Mouse (Mus musculus): Measurements from ENCODE around the gene Inhbe. TPM values are rescaled to one million over a fixed set of nuclear protein-coding genes. Genes with fewer than 3 reads are reported as not detected.

The Inhbe gene
- total RNA-seq (2017): not detected in 2 replicates

DNA sequence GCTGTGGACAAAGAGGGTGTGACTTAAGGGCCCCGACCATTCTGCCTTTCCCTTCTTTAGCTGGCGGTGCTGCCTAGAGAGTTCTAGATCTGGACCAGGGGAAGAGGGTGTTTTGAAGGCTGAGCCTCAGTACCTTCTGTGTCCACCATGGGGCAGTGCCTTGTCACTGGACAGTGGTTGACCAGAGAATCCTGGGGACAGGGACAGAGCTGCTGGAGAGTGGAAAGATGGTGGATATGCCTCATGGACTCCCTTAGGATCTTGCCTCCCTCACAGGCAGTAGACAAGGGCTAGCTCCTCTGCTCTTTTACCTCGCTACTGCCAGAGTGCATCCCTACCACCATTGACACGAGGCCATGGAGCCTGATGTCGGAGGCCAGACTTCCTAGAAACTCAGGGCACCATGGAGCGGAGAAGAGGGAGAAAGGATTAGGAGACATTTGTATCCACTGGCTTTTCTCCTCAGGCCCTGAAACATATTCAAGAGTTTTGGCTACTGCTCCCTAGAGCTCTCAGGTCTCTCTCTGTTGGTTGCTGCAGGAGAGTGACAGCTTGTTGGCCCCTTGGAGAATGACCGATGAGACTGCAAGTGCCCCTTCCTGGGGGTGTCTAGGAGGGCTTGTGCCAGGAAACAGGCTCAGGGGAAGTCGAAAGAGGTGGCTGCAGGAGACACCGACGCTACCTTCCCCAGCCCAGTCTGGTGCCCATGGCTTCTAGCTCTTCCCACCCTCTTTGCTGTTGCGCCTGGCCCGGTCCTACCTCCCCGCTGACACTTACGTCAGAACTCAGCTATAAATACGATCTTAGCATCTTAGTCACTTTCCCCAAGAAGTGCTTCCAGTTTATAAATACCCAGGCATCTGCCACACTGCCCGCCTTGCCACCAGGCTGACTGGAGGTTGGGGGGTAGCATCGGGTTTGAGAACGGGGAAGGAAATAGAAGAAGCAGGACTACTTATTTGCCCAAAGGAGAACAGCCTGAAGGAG lies at the start of gene Inhbe:
Gene Inhbe (minus strand): TSS at position 503 of the 987 bp plus-strand sequence.
- ATAC-seq (replicated peaks; ENCODE audit: low read depth, poor library complexity, severe bottlenecking): peak; percentile 23

DNA sequence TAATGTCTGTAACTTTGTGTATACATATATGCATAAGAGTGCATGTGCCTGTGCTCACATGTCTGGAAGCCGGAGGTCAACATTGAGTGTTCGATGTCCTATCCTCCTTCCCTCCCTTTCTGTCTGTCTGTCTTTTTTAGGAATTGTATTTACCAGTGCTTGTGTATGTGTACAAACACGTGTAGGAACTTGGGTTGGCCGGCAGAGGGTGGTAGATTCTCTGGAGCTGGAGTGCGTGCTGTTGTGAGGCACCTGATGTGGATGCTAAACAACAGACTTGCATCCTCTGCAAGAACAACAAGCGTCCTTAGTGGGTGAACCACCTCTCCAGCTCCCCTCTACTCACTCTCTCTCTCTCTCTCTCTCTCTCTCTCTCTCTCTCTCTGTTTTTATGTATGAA lies 37.6 kb upstream of the Inhbe start:
- ATAC-seq (replicated peaks; ENCODE audit: low read depth, poor library complexity, severe bottlenecking): no peak

DNA sequence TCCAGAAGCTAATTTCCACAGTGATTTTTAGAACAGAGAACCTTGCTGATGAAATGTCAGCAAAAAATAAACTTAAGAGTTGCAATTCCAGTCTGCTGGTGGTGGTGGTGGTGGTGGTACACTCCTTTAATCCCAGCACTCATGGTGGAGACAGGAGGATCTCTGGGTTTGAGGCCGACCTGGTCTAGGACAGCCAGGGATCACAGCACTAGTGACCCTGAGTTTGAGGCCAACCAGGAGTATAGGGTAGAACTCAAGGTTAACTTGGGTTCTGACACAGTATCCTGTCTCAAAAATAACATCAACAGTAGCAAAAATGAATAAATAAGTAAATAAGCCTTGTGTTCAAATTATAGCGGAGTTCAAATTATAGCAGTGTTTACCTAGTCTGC lies 27.5 kb upstream of the Inhbe start:
- no peak for ATAC-seq (replicated peaks; ENCODE audit: low read depth, poor library complexity, severe bottlenecking)

DNA sequence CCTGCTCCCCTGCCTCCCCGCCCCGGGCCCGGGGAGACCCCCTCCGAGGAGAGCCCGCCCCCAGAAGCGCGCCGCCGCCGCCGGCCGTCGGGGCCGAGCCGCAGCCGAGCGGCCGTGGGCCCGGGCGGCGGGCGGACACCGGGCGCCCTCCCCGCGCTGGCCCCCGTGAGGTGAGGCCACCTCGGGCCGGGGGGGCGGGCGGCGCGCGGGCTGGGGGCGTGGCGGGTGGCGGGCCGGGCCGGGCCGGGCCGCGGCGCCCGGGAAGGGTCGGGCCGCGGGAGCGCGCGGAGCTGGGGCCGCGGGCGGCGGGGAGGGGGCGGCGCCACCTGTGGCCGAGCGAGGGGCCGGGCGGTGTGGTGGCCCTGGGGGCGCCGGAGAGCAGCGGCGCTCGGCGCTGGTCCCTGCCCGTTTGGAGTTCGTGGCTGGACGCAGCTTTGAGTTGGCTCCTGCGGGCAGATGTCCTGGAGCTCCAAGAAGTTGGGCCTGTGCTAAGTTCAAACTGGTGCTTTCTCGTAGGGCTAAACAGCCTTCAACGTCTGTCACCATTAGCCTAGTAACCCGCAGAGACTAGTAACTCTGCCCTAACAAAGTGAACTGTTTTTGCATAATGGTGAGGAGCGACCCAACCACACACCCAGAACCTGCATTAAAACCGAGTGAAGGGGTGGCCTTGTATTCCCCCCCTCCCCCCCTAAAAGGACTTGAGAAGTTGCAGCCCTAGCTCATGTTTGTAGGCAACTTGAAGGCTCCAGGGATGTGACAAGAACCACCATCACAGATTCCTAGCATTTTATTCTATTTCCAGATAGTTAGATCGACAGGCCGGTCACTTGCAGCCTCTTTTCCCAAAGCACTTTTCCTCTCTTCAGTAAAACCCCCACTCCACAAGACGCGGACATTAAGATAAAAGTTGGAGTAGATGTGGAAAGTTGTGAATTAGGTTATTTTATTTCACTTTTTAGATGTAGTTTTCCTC lies 26.8 kb upstream of the Inhbe start:
- peak; percentile 59 for ATAC-seq (replicated peaks; ENCODE audit: low read depth, poor library complexity, severe bottlenecking)

DNA sequence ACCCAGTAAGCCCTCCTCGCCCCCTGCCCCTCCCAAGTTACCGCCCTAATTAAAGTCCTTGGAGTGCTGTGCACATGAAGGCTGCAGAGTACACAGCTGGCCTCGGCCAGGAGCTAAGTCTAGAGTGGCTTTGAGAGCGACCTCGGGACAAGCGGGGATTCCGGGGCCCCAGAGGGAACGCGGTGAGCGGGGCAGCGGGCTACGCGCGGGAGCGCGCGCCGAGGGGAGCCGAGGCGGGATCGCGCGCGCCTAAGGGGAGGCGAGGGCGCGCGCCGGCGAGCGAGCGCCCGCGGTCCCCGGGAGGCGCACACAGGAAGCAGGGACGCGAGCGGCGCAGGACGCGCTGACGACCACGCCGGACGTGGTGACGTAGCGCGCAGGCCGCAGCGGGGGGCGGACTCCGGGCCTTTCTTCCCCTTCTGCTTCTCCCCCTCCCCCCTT lies 26.1 kb upstream of the Inhbe start, which contains the start of gene R3hdm2:
Gene R3hdm2 (plus strand): TSS at position 77 of the 441 bp plus-strand sequence.
- ATAC-seq (replicated peaks; ENCODE audit: low read depth, poor library complexity, severe bottlenecking): peak; percentile 93

DNA sequence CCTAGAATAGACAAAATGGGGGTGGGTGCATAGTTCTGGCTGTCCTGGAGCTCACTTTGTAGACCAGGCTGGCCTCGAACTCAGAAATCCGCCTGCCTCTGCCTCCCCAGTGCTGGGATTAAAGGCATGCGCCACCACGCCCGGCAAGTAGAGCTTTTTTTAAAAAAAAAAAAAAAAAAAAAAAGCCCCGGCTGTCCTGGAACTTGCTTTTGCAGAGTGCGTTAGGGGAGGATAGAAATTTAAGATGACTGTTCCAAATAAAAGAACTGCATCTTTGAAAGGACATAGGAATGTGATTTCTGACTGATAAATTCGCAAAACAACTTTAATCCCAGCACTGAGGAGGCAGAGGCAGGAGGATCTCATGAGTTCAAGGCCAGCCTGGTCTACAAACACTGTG lies 25.4 kb upstream of the Inhbe start:
- no peak for ATAC-seq (replicated peaks; ENCODE audit: low read depth, poor library complexity, severe bottlenecking)

DNA sequence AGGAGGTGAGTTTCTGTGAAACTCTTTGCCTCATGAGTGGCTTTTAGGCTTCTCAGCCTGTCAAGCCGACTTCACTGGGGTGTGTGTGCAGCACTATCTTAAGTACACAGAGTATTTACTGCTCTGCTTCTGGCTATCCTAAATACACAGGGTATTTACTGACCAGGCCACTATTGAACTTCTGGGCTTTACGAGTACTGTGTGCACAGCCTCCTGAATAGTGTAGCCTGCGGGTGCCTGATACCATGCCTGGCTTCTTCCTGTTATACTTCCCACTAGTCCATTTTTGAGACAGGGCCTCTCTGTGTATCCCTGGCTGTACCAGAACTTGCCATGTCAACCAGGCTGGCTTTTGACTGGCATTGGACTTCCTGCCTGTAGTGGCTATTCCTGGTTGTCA lies 23.5 kb upstream of the Inhbe start:
- no peak for ATAC-seq (replicated peaks; ENCODE audit: low read depth, poor library complexity, severe bottlenecking)

DNA sequence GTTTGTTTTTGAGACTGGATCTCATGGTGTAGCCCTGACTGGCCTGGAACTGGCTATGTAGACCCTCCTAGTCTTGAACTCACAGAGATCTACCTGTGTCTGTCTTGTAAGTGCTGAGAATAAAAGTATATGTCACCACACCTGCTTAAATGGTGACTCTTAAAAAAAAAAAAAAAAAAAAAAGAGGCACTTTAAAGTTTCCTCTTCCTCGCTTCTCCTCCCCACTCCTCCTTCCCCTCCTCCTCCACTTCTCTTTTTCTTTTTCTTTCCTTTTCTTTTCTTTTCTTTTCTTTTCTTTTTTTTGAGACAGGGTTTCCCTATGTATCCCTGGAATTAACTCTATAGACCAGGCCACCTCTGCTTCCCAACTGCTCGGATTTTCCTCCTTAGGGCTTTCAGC lies 16.8 kb upstream of the Inhbe start:
- no peak for ATAC-seq (replicated peaks; ENCODE audit: low read depth, poor library complexity, severe bottlenecking)

DNA sequence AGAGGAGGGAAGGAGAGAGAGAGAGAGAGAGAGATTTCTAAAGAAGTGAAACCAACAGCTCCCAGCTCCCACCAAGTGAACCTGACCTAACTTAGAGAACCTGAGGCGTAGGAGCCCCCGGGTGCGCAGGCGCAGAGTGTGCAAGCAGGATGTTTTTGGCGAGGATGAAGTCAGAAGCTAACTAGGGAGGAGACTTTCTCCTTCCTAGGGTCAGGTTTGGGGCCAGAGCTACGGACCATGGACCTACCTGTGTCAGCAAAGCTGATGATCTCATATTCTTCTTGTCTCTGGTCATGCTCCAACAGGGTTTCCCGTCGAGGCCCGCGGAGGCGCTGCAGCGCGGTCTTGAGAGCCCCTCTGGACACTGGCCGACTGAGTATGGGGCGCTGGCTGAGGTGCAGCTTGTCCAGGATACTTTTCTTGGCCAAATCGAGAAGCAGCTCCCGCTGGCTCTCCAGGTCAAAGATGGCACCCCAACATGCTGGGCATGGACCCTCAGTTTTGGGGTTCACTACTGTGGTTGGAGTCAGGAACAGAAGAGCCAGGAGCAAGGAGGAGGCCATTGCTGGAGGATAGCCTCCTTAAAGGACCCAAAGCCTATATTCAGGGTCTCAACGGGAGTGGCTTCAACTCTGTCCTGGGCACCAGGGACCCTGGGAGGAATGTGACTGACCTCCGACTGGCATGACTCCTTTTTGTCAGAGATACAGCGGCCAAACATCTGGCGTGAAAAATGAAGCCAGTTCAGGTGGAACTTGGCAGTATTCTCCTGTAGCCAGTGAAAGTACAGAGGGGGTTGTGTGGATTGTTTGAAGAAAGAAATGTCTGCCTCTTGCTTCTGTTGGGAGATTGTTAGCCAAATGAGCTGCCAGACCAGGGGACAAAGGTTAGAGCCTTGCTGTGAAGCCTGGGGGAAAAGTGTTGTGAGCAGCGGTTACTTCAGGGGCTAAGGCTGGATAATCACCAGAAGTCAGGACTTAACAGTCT lies 15.9 kb upstream of the Inhbe start, which contains the start of gene Inhbc:
Gene Inhbc (minus strand): TSS at position 598 of the 987 bp plus-strand sequence.
- no peak for ATAC-seq (replicated peaks; ENCODE audit: low read depth, poor library complexity, severe bottlenecking)

DNA sequence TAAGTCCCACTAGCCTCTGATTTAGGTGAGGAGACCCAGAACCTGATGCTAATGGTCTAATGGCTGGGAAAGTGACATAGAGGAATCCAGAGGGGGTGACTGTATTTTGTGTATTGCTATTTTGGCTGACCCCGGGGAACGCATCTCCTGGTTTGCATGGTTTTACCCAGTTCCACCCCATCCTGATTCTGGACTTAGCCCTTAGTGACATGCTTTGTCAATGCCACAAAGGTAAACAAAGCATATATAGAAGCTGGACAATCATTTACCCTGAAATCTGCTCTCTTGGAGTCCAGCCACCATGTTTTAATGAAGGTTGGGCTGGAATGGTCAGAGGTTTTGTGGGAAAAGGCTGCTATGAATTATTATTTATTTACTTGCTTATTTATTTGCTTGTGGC lies 14.1 kb upstream of the Inhbe start:
- no peak for ATAC-seq (replicated peaks; ENCODE audit: low read depth, poor library complexity, severe bottlenecking)

DNA sequence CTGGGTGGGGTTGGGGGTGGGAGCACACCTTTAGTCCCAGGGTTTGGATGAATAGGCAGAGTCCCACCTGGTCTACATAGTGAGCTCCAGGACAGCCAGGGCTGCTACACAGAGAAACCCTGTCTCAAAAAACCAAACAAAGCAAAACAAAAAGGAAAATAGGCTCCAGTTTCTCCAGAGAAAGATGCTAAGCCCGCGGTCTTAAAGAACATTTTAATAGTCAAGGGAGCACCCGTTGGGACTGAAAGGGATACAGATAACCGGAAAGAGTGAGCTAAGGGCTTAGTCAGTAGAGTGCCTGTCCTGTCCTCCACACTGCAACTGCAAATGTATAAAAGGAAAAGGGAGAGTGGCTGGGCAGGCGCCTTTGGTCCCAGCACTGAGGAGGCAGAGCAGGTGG lies 12.9 kb upstream of the Inhbe start:
- ATAC-seq (replicated peaks; ENCODE audit: low read depth, poor library complexity, severe bottlenecking): no peak

DNA sequence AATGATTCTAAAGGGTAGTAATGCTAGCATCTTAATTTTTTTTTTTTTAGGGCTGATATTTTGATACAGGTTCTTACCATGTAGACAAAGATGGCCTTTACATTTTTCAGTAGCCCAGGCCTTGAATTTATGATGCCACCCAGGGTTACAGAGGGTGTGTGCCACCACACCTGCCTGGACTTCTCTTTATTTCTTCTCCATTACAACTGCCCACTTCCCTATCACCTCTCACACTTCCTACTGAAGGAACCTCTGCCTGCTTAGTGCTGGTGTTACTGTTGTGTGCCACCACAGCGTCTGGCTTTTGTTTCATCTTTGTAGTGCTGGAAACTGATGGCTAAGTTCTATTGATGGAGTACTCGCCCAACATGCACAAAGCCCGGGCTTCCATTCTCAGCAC lies 6.5 kb upstream of the Inhbe start:
- peak; percentile 58; the same call in 1 of the 2 replicates for ATAC-seq (replicated peaks; ENCODE audit: low read depth, poor library complexity, severe bottlenecking)

DNA sequence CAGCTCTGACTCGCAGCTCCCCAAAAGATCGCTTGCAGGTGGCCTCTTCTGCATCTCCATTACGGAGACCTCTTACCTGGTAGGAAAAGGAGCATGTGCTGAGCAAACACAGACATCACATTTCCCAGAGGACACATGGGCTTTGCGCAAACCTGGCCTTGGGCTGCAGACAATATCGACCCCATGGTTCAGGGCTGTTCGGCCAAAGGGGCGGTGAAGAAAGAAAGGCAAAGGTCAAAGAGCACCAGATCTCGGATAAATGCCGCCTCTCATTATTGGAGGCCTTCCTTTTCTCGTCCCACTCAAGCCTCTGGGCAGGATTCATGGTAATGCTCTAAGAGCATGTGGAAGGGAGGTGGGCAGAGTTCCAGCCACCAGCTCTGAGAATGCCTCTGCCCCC lies 1.1 kb upstream of the Inhbe start:
- no peak for ATAC-seq (replicated peaks; ENCODE audit: low read depth, poor library complexity, severe bottlenecking)

DNA sequence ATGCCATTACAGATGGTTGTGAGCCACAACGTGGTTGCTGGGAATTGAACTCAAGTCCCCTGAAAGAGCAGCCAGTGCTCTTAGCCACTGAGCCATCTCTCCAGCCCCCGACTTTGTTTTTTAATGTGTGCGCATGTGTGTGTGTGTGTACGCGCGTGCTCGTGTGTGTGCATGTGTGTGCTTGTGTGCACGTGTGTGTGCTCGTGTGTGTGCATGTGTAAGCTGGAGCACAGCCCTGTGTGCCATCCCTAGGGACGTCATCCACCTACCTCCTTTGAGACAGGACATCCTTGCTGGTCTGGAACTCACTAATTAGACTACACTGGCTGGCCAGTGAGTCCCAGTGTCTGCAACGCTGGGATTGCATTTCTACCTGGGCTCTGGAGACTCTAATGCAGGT lies 1.4 kb downstream of the Inhbe start:
- no peak for ATAC-seq (replicated peaks; ENCODE audit: low read depth, poor library complexity, severe bottlenecking)

DNA sequence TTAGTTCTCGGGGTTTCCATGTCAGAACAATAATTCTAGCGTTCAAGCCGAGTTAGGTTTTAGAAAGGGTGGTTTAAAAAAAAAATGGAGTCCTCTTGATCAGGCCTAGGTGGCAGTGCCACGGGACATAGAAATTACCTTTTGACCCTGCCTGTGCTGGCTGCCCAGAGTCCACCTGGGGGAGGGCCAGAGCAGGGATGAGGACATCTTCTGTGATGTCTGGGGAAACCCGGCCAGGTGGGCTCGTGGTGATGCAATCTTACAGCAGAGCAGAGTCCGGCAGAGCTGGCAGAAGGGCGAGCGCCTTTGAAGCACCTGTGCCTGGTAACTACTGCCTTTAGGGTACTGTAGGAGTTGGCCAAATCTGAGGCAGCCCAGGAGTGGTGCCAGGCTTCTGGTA lies 2.0 kb downstream of the Inhbe start:
- no peak for ATAC-seq (replicated peaks; ENCODE audit: low read depth, poor library complexity, severe bottlenecking)

DNA sequence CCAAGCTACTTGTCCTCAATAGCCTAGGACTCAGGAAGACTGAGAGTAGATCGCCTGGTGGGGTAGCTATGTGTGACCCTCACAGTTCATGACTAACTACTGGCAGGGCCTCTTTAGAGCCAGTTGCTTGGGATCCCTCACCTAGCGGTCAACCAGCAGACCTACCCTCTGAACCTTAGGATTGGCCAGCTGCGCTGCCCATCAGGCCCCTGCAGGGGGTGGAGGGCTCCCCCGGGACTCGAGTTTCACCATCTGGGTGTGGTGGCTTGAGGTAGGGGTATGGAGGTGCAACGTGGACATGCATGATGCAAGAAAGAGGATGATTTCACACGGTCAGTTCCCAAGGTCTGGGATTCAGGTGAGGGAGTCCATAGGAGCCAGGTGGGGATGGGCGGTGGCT lies 2.5 kb downstream of the Inhbe start:
- no peak for ATAC-seq (replicated peaks; ENCODE audit: low read depth, poor library complexity, severe bottlenecking)

DNA sequence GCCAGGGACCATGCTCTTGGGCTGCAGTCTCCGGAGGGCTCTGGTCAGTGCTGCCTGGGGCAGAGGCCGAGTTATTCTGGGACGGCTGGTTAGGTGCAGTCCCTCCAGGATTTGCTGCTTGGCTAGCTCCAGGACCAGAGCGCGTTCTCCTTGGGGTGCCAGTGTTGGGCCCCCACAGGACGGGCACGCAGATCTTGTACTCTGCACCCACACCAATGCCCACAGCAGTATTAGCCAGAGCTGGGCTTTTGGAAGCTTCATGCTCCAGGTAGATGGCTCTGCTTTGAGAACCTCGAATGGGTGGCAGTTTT lies 3.0 kb downstream of the Inhbe start:
- no peak for ATAC-seq (replicated peaks; ENCODE audit: low read depth, poor library complexity, severe bottlenecking)

DNA sequence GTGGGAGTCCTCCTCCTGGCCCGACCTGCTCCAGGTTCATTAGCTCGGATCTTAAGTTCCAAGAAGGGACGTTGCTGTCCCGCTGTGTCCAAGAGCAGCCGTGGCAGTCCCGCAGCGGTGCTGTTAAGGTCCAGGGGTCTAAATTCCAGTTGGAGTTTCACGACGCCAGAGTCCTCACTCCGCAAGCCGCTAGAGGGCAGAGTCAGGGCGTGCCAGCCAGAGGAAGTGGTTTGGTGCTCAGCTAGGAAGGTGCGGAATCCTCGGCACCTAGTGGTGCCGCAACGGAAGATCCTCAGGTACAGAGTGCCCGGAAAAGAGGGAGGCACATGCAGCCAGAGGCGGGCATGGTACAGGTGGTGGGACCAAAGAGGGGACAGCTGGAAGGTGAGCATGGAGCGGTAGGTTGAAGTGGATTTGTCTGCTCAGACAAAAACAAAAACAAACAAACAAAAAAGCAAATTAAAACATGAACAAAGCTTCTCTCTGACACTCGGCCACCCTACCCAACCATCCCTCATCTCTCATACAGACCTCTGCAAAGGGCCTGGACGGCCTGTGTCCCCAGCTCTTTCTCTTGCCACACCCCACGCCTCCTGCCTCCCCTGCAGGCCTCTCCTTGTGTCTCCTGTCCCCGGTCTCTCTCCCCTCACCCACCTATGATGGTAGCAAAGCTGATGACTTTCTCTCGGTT lies 3.5 kb downstream of the Inhbe start:
- peak; percentile 89 for ATAC-seq (replicated peaks; ENCODE audit: low read depth, poor library complexity, severe bottlenecking)

DNA sequence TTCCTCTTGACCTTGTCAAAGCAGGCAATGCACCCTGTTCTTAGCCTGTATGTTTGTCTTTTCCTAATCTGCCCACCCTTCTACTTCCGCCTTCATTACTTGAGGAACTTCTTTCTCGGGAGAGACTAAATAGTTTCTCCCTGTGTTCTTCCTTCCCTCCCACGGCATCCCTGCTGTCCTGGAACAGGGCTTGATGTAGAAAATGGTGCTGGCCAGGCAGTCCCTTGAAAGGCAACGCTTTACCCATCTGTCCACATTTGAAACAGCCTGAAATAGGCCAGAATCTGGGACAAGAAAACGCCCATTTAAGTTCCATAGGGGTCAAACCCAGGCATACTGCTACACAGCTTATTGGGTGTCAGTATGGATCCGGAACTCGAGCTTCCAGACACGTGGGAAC lies 4.4 kb downstream of the Inhbe start:
- ATAC-seq (replicated peaks; ENCODE audit: low read depth, poor library complexity, severe bottlenecking): no peak

All from common myeloid progenitor, adult 5-6 weeks (primary cell).